Mouse (Mus musculus): ENCODE results near the gene BC048679.

GRCm38 (mm10) chr7:81476833-81477232 is 21.2 kb downstream of the BC048679 start:
- TF ChIP-seq POLR2A (IDR thresholded peaks at IDR 0.05; ENCODE audit: insufficient read depth, low read depth, low read length) (no peak), CTCF (IDR thresholded peaks at IDR 0.05) (no peak)
